Mouse (Mus musculus) gastrocnemius, postnatal 25 days (tissue): ENCODE results near the gene Cdc14b. TPM values are rescaled to one million over a fixed set of nuclear protein-coding genes. Genes with fewer than 3 reads are reported as not detected.

Source experiments
- DNase-seq: peaks from one replicate; pipeline ENCODE4 v3.0.0; 2022
- total RNA-seq, 2 experiments: library from RNA; stranded (reverse); gene quantifications; 1 replicate in 1 of 2; 2 replicates in 1 of 2; pipeline ENCODE4 v1.2.3; 2021

Gene Cdc14b
- total RNA-seq, 2 experiments from 2014 or later, result 3.8 to 4.6 TPM

GRCm38 (mm10) chr13:64237000-64237680, 38.0 kb downstream of the Cdc14b start:
- DNase-seq, result no peak

GRCm38 (mm10) chr13:64235777-64236176, 39.3 kb downstream of the Cdc14b start:
- no peak for DNase-seq

GRCm38 (mm10) chr13:64235062-64235715, 39.9 kb downstream of the Cdc14b start:
- no peak for DNase-seq

- DNase-seq, result no peak
These were observed 42.0 kb downstream of the Cdc14b start for GRCm38 (mm10) chr13:64233139-64233538.

- no peak for DNase-seq
These were observed 48.4 kb downstream of the Cdc14b start for GRCm38 (mm10) chr13:64226725-64227124.

- no peak for DNase-seq
These were observed 49.4 kb downstream of the Cdc14b start for GRCm38 (mm10) chr13:64225738-64226137.

- no peak for DNase-seq
These were observed 60.2 kb downstream of the Cdc14b start for GRCm38 (mm10) chr13:64214891-64215290.

GRCm38 (mm10) chr13:64211995-64212603, 63.0 kb downstream of the Cdc14b start:
- DNase-seq, result no peak

- DNase-seq, result no peak
These were observed 66.9 kb downstream of the Cdc14b start for GRCm38 (mm10) chr13:64208146-64208545.

GRCm38 (mm10) chr13:64205186-64205585, 69.9 kb downstream of the Cdc14b start:
- DNase-seq, result no peak

- no peak for DNase-seq
These were observed 70.4 kb downstream of the Cdc14b start for GRCm38 (mm10) chr13:64204726-64205125.

- no peak for DNase-seq
These were observed 74.2 kb downstream of the Cdc14b start for GRCm38 (mm10) chr13:64200911-64201310.

- DNase-seq, result no peak
These were observed 76.8 kb downstream of the Cdc14b start for GRCm38 (mm10) chr13:64198310-64198709.

GRCm38 (mm10) chr13:64197899-64198298, 77.2 kb downstream of the Cdc14b start:
- no peak for DNase-seq

- DNase-seq, result no peak
These were observed 88.0 kb downstream of the Cdc14b start for GRCm38 (mm10) chr13:64187065-64187464.

- no peak for DNase-seq
These were observed 88.6 kb downstream of the Cdc14b start for GRCm38 (mm10) chr13:64186516-64186915.

- DNase-seq, result no peak
These were observed 89.5 kb downstream of the Cdc14b start for GRCm38 (mm10) chr13:64185586-64185985.

- no peak for DNase-seq
These were observed 89.9 kb downstream of the Cdc14b start for GRCm38 (mm10) chr13:64185176-64185575.

GRCm38 (mm10) chr13:64184361-64184760, 90.7 kb downstream of the Cdc14b start:
- no peak for DNase-seq

- DNase-seq, result no peak
These were observed 91.5 kb downstream of the Cdc14b start for GRCm38 (mm10) chr13:64183583-64183982.

- no peak for DNase-seq
These were observed 93.0 kb downstream of the Cdc14b start for GRCm38 (mm10) chr13:64182091-64182490.

- no peak for DNase-seq
These were observed 94.2 kb downstream of the Cdc14b start for GRCm38 (mm10) chr13:64180888-64181287.

- no peak for DNase-seq
These were observed 94.8 kb downstream of the Cdc14b start for GRCm38 (mm10) chr13:64180300-64180699.
